Mouse (Mus musculus): ENCODE data around the gene Cdc42ep5. TPM values are rescaled to one million over a fixed set of nuclear protein-coding genes. Genes with fewer than 3 reads are reported as not detected.

The Cdc42ep5 gene
- polyA plus RNA-seq, 1 experiment from 2014 or later: 35.1 TPM

GRCm38 (mm10) chr7:4126992-4127785 is 37.5 kb downstream of the Cdc42ep5 start:
- H3K9me3 ChIP-seq (ENCODE audit: control insufficient read depth, low read length): no peaks in the 10 kb centered on the region
- H3K9ac ChIP-seq (ENCODE audit: low read length): no peak overlapping the region
- H3K4me2 ChIP-seq (ENCODE audit: low read depth, severe bottlenecking): no peak overlapping the region
- no peaks in the 10 kb centered on the region for H3K27me3 ChIP-seq (ENCODE audit: control insufficient read depth, insufficient read depth, low read length)
- H3K4me3 ChIP-seq (ENCODE audit: low read depth, low read length): no peak overlapping the region
- no peaks in the 10 kb centered on the region for H3K36me3 ChIP-seq (ENCODE audit: control insufficient read depth, insufficient read depth, low read length)
- H3K27ac ChIP-seq (replicated peaks; ENCODE audit: low read depth, low read length): no peak overlapping the region
- no peaks in the 10 kb centered on the region for H3K4me1 ChIP-seq (ENCODE audit: control insufficient read depth, insufficient read depth, low read length)
- WGBS: 87% methylated on average over 11 of the region's 11 CpGs
- DNase-seq (ENCODE audit: low spot score): no peak
- ATAC-seq (ENCODE audit: insufficient number of reproducible peaks, low FRiP score, low TSS enrichment, low read depth): no peak

GRCm38 (mm10) chr7:4125306-4125705 is 39.4 kb downstream of the Cdc42ep5 start:
- no peak for DNase-seq (ENCODE audit: low spot score)
- H3K4me3 ChIP-seq (ENCODE audit: low read depth, low read length): no peak overlapping the region
- peaks cover 4% of the 10 kb centered on the region; the same call in 1 of the 2 replicates for H3K27me3 ChIP-seq (ENCODE audit: control insufficient read depth, insufficient read depth, low read length)
- H3K9ac ChIP-seq (ENCODE audit: low read length): no peak overlapping the region
- no peaks in the 10 kb centered on the region for H3K4me1 ChIP-seq (ENCODE audit: control insufficient read depth, insufficient read depth, low read length)
- 24% methylated on average over 9 of the region's 9 CpGs for WGBS
- no peak for ATAC-seq (ENCODE audit: insufficient number of reproducible peaks, low FRiP score, low TSS enrichment, low read depth)
- H3K36me3 ChIP-seq (ENCODE audit: control insufficient read depth, insufficient read depth, low read length): no peaks in the 10 kb centered on the region
- no peak overlapping the region for H3K27ac ChIP-seq (replicated peaks; ENCODE audit: low read depth, low read length)
- H3K9me3 ChIP-seq (ENCODE audit: control insufficient read depth, low read length): no peaks in the 10 kb centered on the region
- no peak overlapping the region for H3K4me2 ChIP-seq (ENCODE audit: low read depth, severe bottlenecking)

DNA sequence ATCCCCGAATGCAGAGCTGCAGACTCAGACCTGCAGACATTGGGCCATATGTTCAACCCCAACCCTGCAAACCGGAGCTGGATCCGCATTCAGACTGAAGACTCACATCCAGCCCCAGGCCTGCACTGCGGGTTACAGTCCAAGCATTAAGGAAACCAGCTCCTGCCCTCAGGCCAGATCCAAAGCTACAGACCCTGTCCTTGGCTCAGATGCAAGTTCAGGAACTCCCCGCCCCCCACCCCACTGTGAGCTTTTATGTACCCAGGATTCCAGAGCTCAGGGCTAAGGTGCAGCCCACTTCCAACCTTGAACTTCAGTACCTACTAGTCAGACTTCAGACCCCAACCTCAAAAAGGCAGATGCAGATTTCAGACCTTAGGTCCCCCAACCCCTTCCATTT is 39.8 kb downstream of the Cdc42ep5 start:
- 19% methylated on average over 5 of the region's 5 CpGs for WGBS
- Histone ChIP-seq H3K36me3 (ENCODE audit: control insufficient read depth, insufficient read depth, low read length) (no peaks in the 10 kb centered on the region), H3K9ac (ENCODE audit: low read length) (no peak overlapping the region), H3K4me2 (ENCODE audit: low read depth, severe bottlenecking) (peak overlapping the region; percentile 31), H3K27me3 (ENCODE audit: control insufficient read depth, insufficient read depth, low read length) (peaks cover 9% of the 10 kb centered on the region), H3K4me1 (ENCODE audit: control insufficient read depth, insufficient read depth, low read length) (no peaks in the 10 kb centered on the region), H3K27ac (replicated peaks; ENCODE audit: low read depth, low read length) (no peak overlapping the region), H3K9me3 (ENCODE audit: control insufficient read depth, low read length) (no peaks in the 10 kb centered on the region), H3K4me3 (ENCODE audit: low read depth, low read length) (no peak overlapping the region)
- no peak for ATAC-seq (ENCODE audit: insufficient number of reproducible peaks, low FRiP score, low TSS enrichment, low read depth)
- DNase-seq (ENCODE audit: low spot score): no peak

DNA sequence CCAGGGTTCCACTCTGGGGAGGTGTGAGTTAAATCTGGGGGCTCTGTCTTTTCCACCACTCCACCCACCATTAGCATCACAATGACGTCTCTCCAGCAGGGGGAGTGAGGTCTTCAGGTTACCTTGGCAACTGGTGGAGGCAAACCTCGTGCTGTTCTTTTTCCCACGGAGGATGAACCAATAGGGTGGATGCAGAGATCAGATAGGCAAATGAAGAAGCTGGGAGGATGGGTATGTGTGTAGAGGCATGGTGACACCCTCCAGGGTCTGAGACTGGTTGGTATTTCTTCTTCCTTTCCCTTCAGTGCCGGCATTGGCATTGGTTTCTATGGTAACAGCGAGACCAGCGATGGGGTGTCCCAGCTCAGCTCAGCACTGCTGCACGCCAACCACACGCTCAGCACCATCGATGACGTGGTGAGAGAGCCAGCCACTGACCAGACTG is 40.3 kb downstream of the Cdc42ep5 start:
- H3K9ac ChIP-seq (ENCODE audit: low read length): 0 out of 2 replicates have a peak overlapping the region, but pooled peaks have one; percentile 12
- peak; percentile 72 for ATAC-seq (ENCODE audit: insufficient number of reproducible peaks, low FRiP score, low TSS enrichment, low read depth)
- H3K27ac ChIP-seq (replicated peaks; ENCODE audit: low read depth, low read length): no peak overlapping the region

DNA sequence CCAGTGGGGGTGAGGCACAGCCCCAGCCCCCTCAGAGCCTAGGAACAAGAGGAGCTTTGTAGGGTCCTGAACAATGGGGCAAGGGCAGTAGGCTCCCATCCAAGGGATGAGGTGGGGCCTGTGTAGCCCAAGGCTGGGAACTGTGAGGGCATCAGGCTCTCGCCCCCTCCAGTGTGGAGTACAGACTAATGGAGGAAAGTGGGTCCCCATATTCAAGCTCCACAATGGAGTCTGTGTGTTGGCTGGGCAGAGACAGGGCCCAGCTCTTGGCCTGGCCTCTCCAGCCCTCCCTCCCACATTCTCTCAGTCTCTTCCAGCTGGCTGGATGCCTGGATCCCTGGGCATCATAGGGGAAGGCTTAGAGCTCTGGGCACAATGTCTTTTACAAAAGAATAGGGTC is 40.9 kb downstream of the Cdc42ep5 start:
- H3K4me3 ChIP-seq (ENCODE audit: low read depth, low read length): no peak overlapping the region
- H3K4me2 ChIP-seq (ENCODE audit: low read depth, severe bottlenecking): no peak overlapping the region
- H3K9me3 ChIP-seq (ENCODE audit: control insufficient read depth, low read length): no peaks in the 10 kb centered on the region
- ATAC-seq (ENCODE audit: insufficient number of reproducible peaks, low FRiP score, low TSS enrichment, low read depth) (0 out of 2 replicates have a peak, but pooled peaks have one; percentile 12), DNase-seq (ENCODE audit: low spot score) (no peak)
- WGBS: 64% methylated on average over 1 of the region's 1 CpGs
- H3K4me1 ChIP-seq (ENCODE audit: control insufficient read depth, insufficient read depth, low read length): no peaks in the 10 kb centered on the region
- peaks cover 19% of the 10 kb centered on the region for H3K27me3 ChIP-seq (ENCODE audit: control insufficient read depth, insufficient read depth, low read length)
- H3K27ac ChIP-seq (replicated peaks; ENCODE audit: low read depth, low read length): no peak overlapping the region
- no peak overlapping the region for H3K9ac ChIP-seq (ENCODE audit: low read length)
- no peaks in the 10 kb centered on the region for H3K36me3 ChIP-seq (ENCODE audit: control insufficient read depth, insufficient read depth, low read length)

More for the DNA sequence above, 40.3 kb downstream of the Cdc42ep5 start:
- Histone ChIP-seq H3K4me3 (ENCODE audit: low read depth, low read length) (peak overlapping the region; percentile 10; the same call in 1 of the 2 replicates), H3K36me3 (ENCODE audit: control insufficient read depth, insufficient read depth, low read length) (no peaks in the 10 kb centered on the region), H3K4me1 (ENCODE audit: control insufficient read depth, insufficient read depth, low read length) (no peaks in the 10 kb centered on the region), H3K27me3 (ENCODE audit: control insufficient read depth, insufficient read depth, low read length) (peaks cover 14% of the 10 kb centered on the region), H3K4me2 (ENCODE audit: low read depth, severe bottlenecking) (peak overlapping the region; percentile 31), H3K9me3 (ENCODE audit: control insufficient read depth, low read length) (no peaks in the 10 kb centered on the region)
- peak; percentile 50 for DNase-seq (ENCODE audit: low spot score)
- WGBS: 1% methylated on average over 10 of the region's 10 CpGs

GRCm38 (mm10) chr7:4122783-4123182 is 41.9 kb downstream of the Cdc42ep5 start:
- Histone ChIP-seq H3K27me3 (ENCODE audit: control insufficient read depth, insufficient read depth, low read length) (peaks cover 22% of the 10 kb centered on the region), H3K4me2 (ENCODE audit: low read depth, severe bottlenecking) (no peak overlapping the region), H3K27ac (replicated peaks; ENCODE audit: low read depth, low read length) (no peak overlapping the region), H3K9me3 (ENCODE audit: control insufficient read depth, low read length) (0 out of 2 replicates have a peak, but pooled peaks cover 2% of the 10 kb centered on the region), H3K36me3 (ENCODE audit: control insufficient read depth, insufficient read depth, low read length) (no peaks in the 10 kb centered on the region), H3K4me3 (ENCODE audit: low read depth, low read length) (no peak overlapping the region), H3K9ac (ENCODE audit: low read length) (no peak overlapping the region), H3K4me1 (ENCODE audit: control insufficient read depth, insufficient read depth, low read length) (no peaks in the 10 kb centered on the region)
- no peak for ATAC-seq (ENCODE audit: insufficient number of reproducible peaks, low FRiP score, low TSS enrichment, low read depth)
- 87% methylated on average over 10 of the region's 10 CpGs for WGBS
- DNase-seq (ENCODE audit: low spot score): no peak

DNA sequence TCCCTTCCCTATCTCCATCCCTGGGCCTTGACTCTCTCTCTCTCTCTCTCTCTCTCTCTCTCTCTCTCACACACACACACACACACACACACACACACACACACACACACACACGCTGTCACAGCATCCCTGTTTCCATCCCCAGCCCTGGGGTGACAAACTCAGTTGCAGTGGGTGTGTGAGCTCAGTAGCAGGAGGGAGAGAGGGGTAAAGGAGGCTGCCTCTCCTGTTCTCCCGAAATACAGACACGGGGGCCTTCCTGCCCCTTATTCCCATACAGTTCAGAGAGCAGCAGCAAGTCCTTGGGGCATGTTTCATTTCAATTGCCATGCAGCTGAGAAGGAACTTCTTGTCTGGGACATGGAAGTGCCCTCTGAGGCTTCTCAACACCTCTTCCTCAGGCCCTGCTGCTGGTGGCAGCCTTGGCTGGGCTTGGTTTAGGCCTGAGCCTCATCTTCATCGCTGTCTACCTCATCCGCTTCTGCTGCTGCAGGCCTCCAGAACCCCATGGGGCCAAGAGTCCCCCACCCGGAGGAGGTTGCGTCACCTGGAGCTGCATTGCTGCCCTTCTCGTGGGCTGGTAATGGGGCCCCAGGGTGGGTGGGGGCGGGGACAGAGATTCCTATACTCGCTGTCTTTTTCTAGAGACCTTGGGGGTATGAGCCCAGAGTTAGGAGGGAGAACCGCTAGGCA is 42.4 kb downstream of the Cdc42ep5 start:
- H3K9me3 ChIP-seq (ENCODE audit: control insufficient read depth, low read length): 0 out of 2 replicates have a peak, but pooled peaks cover 2% of the 10 kb centered on the region
- ATAC-seq (ENCODE audit: insufficient number of reproducible peaks, low FRiP score, low TSS enrichment, low read depth) (no peak), DNase-seq (ENCODE audit: low spot score) (no peak)
- no peaks in the 10 kb centered on the region for H3K36me3 ChIP-seq (ENCODE audit: control insufficient read depth, insufficient read depth, low read length)
- H3K4me3 ChIP-seq (ENCODE audit: low read depth, low read length): no peak overlapping the region
- 51% methylated on average over 11 of the region's 11 CpGs for WGBS
- H3K4me2 ChIP-seq (ENCODE audit: low read depth, severe bottlenecking): no peak overlapping the region
- no peak overlapping the region for H3K9ac ChIP-seq (ENCODE audit: low read length)
- peaks cover 22% of the 10 kb centered on the region for H3K27me3 ChIP-seq (ENCODE audit: control insufficient read depth, insufficient read depth, low read length)
- H3K27ac ChIP-seq (replicated peaks; ENCODE audit: low read depth, low read length): no peak overlapping the region
- no peaks in the 10 kb centered on the region for H3K4me1 ChIP-seq (ENCODE audit: control insufficient read depth, insufficient read depth, low read length)

Measured in limb, embryonic 11.5 days (tissue).